Mouse (Mus musculus): Measurements from ENCODE around the gene Slc2a12. TPM values are rescaled to one million over a fixed set of nuclear protein-coding genes. Genes with fewer than 3 reads are reported as not detected.

The Slc2a12 gene
- polyA plus RNA-seq, 1 experiment from 2014 or later = 0.87 TPM

DNA sequence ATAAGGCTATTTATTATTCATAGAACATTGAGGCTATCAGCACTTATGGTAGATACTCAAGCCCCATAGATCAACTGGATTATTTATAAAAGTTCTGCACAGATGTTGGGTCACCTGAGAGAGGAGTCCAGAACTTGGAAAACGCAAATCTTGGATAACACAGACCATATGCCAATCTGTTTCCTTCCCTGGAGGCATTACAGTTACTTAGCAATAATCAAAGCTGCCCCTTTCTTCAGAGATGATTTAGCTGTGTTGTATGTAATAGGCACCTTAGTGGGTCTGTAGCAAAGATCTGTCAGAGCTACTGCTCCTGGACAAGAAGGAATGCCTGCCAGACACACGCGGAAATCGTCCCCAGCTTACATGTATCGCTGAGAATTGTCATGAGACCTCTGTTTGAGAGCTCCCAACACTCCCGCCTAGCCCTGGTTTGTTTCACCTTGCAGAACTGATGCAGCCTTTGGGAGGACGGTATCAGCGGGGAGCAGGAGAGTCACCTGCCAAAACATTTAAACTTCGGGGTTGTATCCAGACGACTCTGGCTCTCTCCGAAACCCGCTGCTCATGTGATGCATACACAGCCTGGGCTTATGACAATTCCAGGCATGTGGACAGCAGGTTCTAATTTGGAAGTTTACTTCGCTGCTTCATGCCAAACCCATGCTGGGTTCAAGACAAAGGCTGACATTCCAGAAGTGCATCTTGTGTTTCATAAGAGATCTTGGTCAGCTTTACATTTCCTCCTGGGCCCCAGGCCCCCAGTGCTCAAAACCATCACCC is 31.2 kb downstream of the Slc2a12 start:
- no peak for ATAC-seq (ENCODE audit: low FRiP score, low read depth)
- no peaks in the 10 kb centered on the region for H3K9me3 ChIP-seq
- WGBS = 69% methylated on average over 13 of the region's 13 CpGs

GRCm38 (mm10) chr10:22696236-22696635 is 51.4 kb downstream of the Slc2a12 start:
- ATAC-seq (ENCODE audit: low FRiP score, low read depth) = no peak
- Histone ChIP-seq H3K36me3 (peaks cover 19% of the 10 kb centered on the region; the same call in 1 of the 2 replicates), H3K9ac (no peak overlapping the region), H3K27ac (no peak overlapping the region), H3K9me3 (no peaks in the 10 kb centered on the region), H3K4me1 (no peaks in the 10 kb centered on the region), H3K4me3 (no peak overlapping the region), H3K4me2 (replicated peaks) (no peak overlapping the region), H3K27me3 (replicated peaks) (no peaks in the 10 kb centered on the region)
- WGBS = 96% methylated on average over 9 of the region's 9 CpGs

More for the DNA sequence above, 31.2 kb downstream of the Slc2a12 start:
- Histone ChIP-seq H3K9ac (no peak overlapping the region), H3K27ac (no peak overlapping the region), H3K4me3 (no peak overlapping the region), H3K4me1 (no peaks in the 10 kb centered on the region), H3K4me2 (replicated peaks) (no peak overlapping the region), H3K27me3 (replicated peaks) (no peaks in the 10 kb centered on the region), H3K36me3 (no peaks in the 10 kb centered on the region)

DNA sequence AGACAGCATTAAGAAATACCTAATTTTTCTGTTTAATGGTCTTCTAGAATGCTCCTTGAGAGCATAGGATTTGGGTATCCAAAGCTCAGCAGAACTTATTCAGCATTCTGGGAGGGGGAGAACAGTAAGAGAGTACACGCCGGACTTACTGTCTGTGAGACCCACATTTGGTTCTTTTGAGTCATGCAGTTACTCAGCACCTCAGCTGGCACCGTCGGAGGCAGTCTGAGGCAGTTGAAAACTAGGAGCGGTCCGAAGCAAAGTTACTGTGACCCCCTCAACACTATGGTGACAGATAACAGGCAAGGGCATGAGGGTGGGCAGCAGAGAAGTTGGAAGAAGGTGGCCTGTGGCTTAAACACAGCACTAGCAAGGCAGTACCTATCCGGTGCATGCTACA is 52.1 kb downstream of the Slc2a12 start:
- ATAC-seq (ENCODE audit: low FRiP score, low read depth) = no peak
- no peaks in the 10 kb centered on the region for H3K4me1 ChIP-seq
- H3K9me3 ChIP-seq = no peaks in the 10 kb centered on the region
- WGBS = 90% methylated on average over 7 of the region's 7 CpGs
- no peak overlapping the region for H3K27ac ChIP-seq
- no peak overlapping the region for H3K9ac ChIP-seq
- no peaks in the 10 kb centered on the region for H3K27me3 ChIP-seq (replicated peaks)
- no peak overlapping the region for H3K4me3 ChIP-seq
- H3K4me2 ChIP-seq (replicated peaks) = no peak overlapping the region
- H3K36me3 ChIP-seq = peaks cover 19% of the 10 kb centered on the region; the same call in 1 of the 2 replicates

DNA sequence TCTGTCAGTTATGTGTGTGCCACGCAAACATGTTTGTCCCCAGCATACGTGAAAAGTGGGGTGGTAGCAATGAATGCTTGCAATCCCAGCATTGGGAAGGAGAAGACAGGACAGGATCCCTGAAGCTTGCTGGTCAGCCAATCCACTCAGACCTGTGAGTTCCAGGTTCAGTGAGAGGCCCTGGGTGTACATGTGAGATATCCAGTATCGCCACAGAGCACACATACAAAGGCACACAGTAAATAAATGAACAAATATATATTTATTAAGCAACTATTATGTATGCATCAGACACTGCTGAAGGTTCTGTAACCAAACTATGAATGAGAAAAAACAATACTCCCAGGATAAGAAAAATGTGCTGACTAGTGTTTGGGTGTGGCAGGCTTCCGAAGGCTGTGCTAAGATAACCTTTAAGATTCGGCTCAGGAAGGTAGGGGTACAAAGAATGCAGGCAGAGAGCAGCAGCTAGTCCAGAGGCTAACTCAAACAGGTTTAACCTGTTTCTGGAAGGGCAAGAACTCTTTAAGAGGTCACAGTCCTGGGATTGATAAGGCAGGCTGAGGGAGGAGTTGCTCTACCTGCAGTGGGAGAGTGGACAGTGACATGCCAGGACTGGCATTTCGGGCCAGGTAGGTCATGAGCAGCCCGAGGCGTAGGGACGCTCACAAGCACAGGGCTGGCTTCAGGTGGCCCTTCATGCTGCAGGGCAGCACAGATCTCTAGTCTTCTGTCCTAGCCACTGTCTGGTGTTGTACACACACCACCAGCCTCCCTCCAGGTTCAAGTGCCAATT is 53.5 kb downstream of the Slc2a12 start:
- 95% methylated on average over 9 of the region's 9 CpGs for WGBS
- H3K4me3 ChIP-seq = no peak overlapping the region
- no peak for ATAC-seq (ENCODE audit: low FRiP score, low read depth)
- H3K9me3 ChIP-seq = no peaks in the 10 kb centered on the region
- H3K4me2 ChIP-seq (replicated peaks) = no peak overlapping the region
- H3K4me1 ChIP-seq = no peaks in the 10 kb centered on the region
- H3K36me3 ChIP-seq = peaks cover 21% of the 10 kb centered on the region; the same call in 1 of the 2 replicates
- H3K9ac ChIP-seq = no peak overlapping the region
- no peak overlapping the region for H3K27ac ChIP-seq
- no peaks in the 10 kb centered on the region for H3K27me3 ChIP-seq (replicated peaks)

- H3K27ac ChIP-seq = no peak overlapping the region
- peaks cover 31% of the 10 kb centered on the region; the same call in 1 of the 2 replicates for H3K36me3 ChIP-seq
- no peaks in the 10 kb centered on the region for H3K4me1 ChIP-seq
- H3K9ac ChIP-seq = no peak overlapping the region
- no peaks in the 10 kb centered on the region for H3K27me3 ChIP-seq (replicated peaks)
- 80% methylated on average over 19 of the region's 19 CpGs for WGBS
- no peak overlapping the region for H3K4me3 ChIP-seq
- H3K4me2 ChIP-seq (replicated peaks) = no peak overlapping the region
- no peak; the same call in 1 of the 2 replicates for ATAC-seq (ENCODE audit: low FRiP score, low read depth)
- no peaks in the 10 kb centered on the region for H3K9me3 ChIP-seq
Measured at GRCm38 (mm10) chr10:22699487-22700335, 54.9 kb downstream of the Slc2a12 start.

GRCm38 (mm10) chr10:22700773-22701172 is 56.0 kb downstream of the Slc2a12 start:
- peaks cover 36% of the 10 kb centered on the region for H3K36me3 ChIP-seq

DNA sequence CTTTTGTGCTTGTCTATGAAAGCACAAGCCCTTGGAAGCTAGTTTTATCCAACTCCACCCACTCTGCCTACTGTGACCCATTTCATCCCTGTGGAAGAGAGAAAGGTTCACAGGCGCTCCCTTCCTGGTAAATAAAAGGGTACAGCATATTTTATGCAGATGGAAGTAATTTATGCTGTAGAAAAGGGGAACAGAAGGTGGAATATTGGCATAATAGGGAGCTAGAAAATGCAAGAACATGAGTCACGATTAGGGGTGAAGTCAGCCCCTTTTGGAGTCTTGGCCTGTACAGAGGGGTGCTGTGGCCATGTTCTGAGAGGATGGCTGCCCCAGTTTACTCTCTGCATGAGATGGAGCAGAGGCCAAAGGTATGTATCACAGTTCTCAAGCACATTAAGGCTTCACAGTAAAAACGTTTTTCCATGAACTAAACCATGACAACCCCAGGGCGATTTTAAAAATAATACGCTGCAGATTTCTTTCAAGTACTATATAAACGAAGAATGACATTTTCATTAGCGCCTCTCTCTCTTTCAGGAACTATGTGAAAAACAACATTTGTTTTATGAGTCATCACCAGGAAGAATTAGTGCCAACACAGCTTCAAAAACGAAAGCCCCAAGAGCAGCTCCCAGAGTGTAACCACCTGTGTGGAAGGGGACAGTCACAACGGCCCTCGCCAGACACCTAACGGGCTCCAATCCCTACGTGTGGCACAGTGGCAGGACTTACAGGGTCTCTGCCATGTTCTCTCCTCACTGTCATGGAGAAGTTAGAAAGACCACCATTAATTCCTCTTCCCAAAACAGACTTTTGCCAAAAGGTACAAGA is 56.9 kb downstream of the Slc2a12 start:
- no peak overlapping the region for H3K4me2 ChIP-seq (replicated peaks)
- H3K9me3 ChIP-seq = no peaks in the 10 kb centered on the region
- H3K4me1 ChIP-seq = no peaks in the 10 kb centered on the region
- no peak overlapping the region for H3K9ac ChIP-seq
- 83% methylated on average over 12 of the region's 12 CpGs for WGBS
- H3K27ac ChIP-seq = no peak overlapping the region
- peaks cover 39% of the 10 kb centered on the region for H3K36me3 ChIP-seq
- H3K4me3 ChIP-seq = no peak overlapping the region
- no peak for ATAC-seq (ENCODE audit: low FRiP score, low read depth)
- H3K27me3 ChIP-seq (replicated peaks) = no peaks in the 10 kb centered on the region

More at GRCm38 (mm10) chr10:22700773-22701172, 56.0 kb downstream of the Slc2a12 start:
- Histone ChIP-seq H3K27me3 (replicated peaks) (no peaks in the 10 kb centered on the region), H3K4me3 (no peak overlapping the region), H3K9ac (no peak overlapping the region), H3K27ac (no peak overlapping the region), H3K9me3 (no peaks in the 10 kb centered on the region), H3K4me2 (replicated peaks) (no peak overlapping the region), H3K4me1 (no peaks in the 10 kb centered on the region)
- no peak for ATAC-seq (ENCODE audit: low FRiP score, low read depth)
- WGBS = 90% methylated on average over 9 of the region's 9 CpGs

GRCm38 (mm10) chr10:22703844-22704243 is 59.0 kb downstream of the Slc2a12 start:
- Histone ChIP-seq H3K4me2 (replicated peaks) (no peak overlapping the region), H3K9me3 (no peaks in the 10 kb centered on the region), H3K27ac (no peak overlapping the region), H3K4me1 (no peaks in the 10 kb centered on the region), H3K4me3 (no peak overlapping the region), H3K27me3 (replicated peaks) (no peaks in the 10 kb centered on the region), H3K36me3 (peaks cover 58% of the 10 kb centered on the region), H3K9ac (no peak overlapping the region)
- WGBS = 91% methylated on average over 6 of the region's 6 CpGs
- no peak for ATAC-seq (ENCODE audit: low FRiP score, low read depth)

DNA sequence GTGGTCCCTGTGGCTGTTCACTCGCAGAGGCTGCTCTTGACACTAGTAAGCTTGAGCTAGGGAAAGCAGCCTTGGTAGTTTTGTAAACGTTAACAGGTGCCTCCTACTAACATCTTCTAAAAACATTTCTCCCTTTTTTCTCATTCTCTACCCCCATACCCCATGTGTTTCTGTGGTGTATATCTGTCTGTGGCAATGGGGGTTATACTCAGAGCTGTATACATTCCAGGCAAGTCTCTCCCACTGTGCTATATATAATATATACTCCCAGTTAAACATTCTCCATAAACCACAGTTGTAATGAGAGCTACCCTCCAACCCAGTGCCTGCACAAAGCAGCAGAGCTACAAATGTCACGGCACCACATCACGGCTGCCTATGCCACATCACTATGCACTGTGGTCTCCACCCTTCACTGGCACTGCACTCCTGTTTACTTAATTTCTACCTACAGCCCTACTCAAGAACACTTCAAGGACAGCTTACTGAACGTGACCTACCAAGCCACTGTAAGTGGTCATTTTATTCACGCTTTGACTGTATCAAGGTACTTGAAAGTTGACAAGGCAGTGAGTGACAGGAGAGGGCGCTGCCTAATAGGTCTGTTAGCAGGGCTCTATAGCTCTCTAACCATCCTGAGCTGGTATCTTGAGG is 63.5 kb downstream of the Slc2a12 start:
- no peaks in the 10 kb centered on the region for H3K27me3 ChIP-seq (replicated peaks)
- no peaks in the 10 kb centered on the region for H3K9me3 ChIP-seq
- H3K9ac ChIP-seq = no peak overlapping the region
- no peak overlapping the region for H3K4me3 ChIP-seq
- no peak overlapping the region for H3K27ac ChIP-seq
- H3K36me3 ChIP-seq = peaks cover 61% of the 10 kb centered on the region
- 93% methylated on average over 7 of the region's 7 CpGs for WGBS
- H3K4me2 ChIP-seq (replicated peaks) = no peak overlapping the region
- ATAC-seq (ENCODE audit: low FRiP score, low read depth) = no peak
- no peaks in the 10 kb centered on the region for H3K4me1 ChIP-seq

DNA sequence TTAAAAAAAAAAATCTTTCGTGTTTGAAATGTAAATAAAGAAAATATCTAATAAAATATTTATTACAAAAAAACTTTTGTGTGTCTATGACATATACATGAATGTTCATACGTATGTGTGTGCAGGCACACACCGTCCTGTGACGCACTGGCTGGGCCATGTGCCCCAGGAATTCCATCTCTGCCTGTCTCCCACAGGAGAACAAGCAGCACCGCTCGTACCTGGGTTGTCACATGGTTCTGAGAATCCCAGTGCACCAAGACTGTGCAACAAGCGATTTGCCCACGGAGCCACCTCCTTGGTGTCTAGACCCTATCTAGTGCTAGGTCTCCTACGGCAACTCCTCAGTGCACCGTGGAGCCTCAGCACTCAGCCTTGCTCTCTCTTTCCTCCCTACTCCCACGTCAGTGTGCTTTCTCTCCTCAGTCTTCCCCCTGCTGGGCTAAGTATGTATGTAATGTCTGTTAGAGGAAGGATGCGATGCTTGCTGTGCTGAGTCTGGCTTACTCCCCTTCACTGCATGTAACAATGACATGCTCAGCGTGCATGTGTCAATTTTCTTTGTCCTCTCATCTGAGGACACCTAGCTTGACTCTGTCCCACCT is 65.5 kb downstream of the Slc2a12 start:
- 86% methylated on average over 13 of the region's 13 CpGs for WGBS
- Histone ChIP-seq H3K36me3 (peaks cover 49% of the 10 kb centered on the region), H3K9ac (no peak overlapping the region), H3K9me3 (no peaks in the 10 kb centered on the region), H3K4me3 (no peak overlapping the region), H3K4me1 (no peaks in the 10 kb centered on the region), H3K4me2 (replicated peaks) (no peak overlapping the region), H3K27ac (no peak overlapping the region), H3K27me3 (replicated peaks) (no peaks in the 10 kb centered on the region)
- no peak for ATAC-seq (ENCODE audit: low FRiP score, low read depth)

- no peaks in the 10 kb centered on the region for H3K27me3 ChIP-seq (replicated peaks)
- H3K9me3 ChIP-seq = no peaks in the 10 kb centered on the region
- H3K9ac ChIP-seq = no peak overlapping the region
- H3K27ac ChIP-seq = no peak overlapping the region
- peaks cover 26% of the 10 kb centered on the region for H3K36me3 ChIP-seq
- ATAC-seq (ENCODE audit: low FRiP score, low read depth) = no peak
- no peak overlapping the region for H3K4me2 ChIP-seq (replicated peaks)
- H3K4me1 ChIP-seq = no peaks in the 10 kb centered on the region
- H3K4me3 ChIP-seq = no peak overlapping the region
- WGBS = 84% methylated on average over 2 of the region's 2 CpGs
Measured at GRCm38 (mm10) chr10:22712955-22713354, 68.1 kb downstream of the Slc2a12 start.
